Mouse (Mus musculus) embryo, embryonic 10.5 days (tissue): Measurements from ENCODE around the gene Maml3.
A peak's percentile ranks its signal among the peaks of the same experiment; 100 is the strongest.

Source experiments
- DNase-seq: peaks from one replicate; pipeline ENCODE4 v3.0.0-alpha.2; 2015; ENCODE audit warnings: low spot score

Maml3 gene

GRCm38 (mm10) chr3:52104636-52105151 lies at the start of gene Maml3:
Gene Maml3 (minus strand): TSS chr3:52105076.
- peak; percentile 96 for DNase-seq

GRCm38 (mm10) chr3:52151155-52151554 lies 46.3 kb upstream of the Maml3 start:
- DNase-seq: no peak

- DNase-seq: no peak
These were observed 43.4 kb upstream of the Maml3 start for GRCm38 (mm10) chr3:52148301-52148700.

GRCm38 (mm10) chr3:52144776-52145460 lies 40.0 kb upstream of the Maml3 start:
- DNase-seq: no peak

- peak; percentile 29 for DNase-seq
These were observed 38.1 kb upstream of the Maml3 start for GRCm38 (mm10) chr3:52143017-52143416.

- DNase-seq: no peak
These were observed 35.3 kb upstream of the Maml3 start for GRCm38 (mm10) chr3:52140162-52140561.

- no peak for DNase-seq
These were observed 20.5 kb upstream of the Maml3 start for GRCm38 (mm10) chr3:52125421-52125820.

- DNase-seq: no peak
These were observed 16.0 kb upstream of the Maml3 start for GRCm38 (mm10) chr3:52120858-52121257.

- no peak for DNase-seq
These were observed 14.3 kb upstream of the Maml3 start for GRCm38 (mm10) chr3:52119216-52119615.

GRCm38 (mm10) chr3:52115421-52115820 lies 10.5 kb upstream of the Maml3 start:
- DNase-seq: no peak

GRCm38 (mm10) chr3:52108027-52108426 lies 3.2 kb upstream of the Maml3 start:
- DNase-seq: no peak

GRCm38 (mm10) chr3:52105156-52105555 lies 280 bp upstream of the Maml3 start:
- DNase-seq: no peak

GRCm38 (mm10) chr3:52104208-52104607 lies 668 bp downstream of the Maml3 start:
- no peak for DNase-seq

GRCm38 (mm10) chr3:52103531-52104181 lies 1.2 kb downstream of the Maml3 start:
- peak; percentile 65 for DNase-seq

- peak; percentile 94 for DNase-seq
These were observed 2.0 kb downstream of the Maml3 start for GRCm38 (mm10) chr3:52102601-52103530.

GRCm38 (mm10) chr3:52101977-52102600 lies 2.8 kb downstream of the Maml3 start:
- peak; percentile 94 for DNase-seq

- peak; percentile 75 for DNase-seq
These were observed 3.4 kb downstream of the Maml3 start for GRCm38 (mm10) chr3:52101401-52101976.

GRCm38 (mm10) chr3:52100926-52101325 lies 4.0 kb downstream of the Maml3 start:
- DNase-seq: peak; percentile 28

GRCm38 (mm10) chr3:52100306-52100705 lies 4.6 kb downstream of the Maml3 start:
- no peak for DNase-seq

- DNase-seq: no peak
These were observed 5.6 kb downstream of the Maml3 start for GRCm38 (mm10) chr3:52099286-52099685.

- DNase-seq: peak; percentile 43
These were observed 13.5 kb downstream of the Maml3 start for GRCm38 (mm10) chr3:52091261-52091797.
